Mouse (Mus musculus) lung, postnatal 0 days (tissue): ENCODE data around the gene Pth1r.

Experiments
- CTCF ChIP-seq: IDR thresholded peaks from 2 replicates; pipeline ENCODE4 v1.5.1; 2016; ENCODE audit warnings: antibody characterized with exemption, mild to moderate bottlenecking
- EP300 ChIP-seq: IDR thresholded peaks from 2 replicates; pipeline ENCODE4 v1.6.1; 2016; ENCODE audit warnings: antibody characterized with exemption, mild to moderate bottlenecking, control low read depth

DNA sequence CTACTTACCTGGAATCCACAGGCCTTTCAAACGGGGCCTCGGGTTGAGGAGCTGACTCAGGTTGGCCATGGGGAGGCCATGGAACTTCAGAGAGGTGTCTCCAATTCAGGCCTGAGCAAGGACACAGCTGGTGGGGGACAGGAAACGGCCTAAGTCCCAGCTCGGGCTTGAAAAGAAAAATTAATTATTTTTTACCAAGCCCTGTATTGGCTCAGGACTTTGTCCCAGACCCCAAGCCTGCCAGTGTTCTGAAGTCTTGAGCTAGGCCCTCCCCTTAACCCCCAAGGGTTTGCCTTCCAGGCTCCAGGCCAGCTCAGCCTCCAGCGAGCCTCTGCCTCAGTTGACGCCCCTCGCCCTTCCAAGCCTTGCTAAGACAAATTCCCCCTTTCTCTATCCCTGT lies at the start of gene Pth1r:
- TF ChIP-seq CTCF (no peak), EP300 (no peak)
